Comparison of ENCODE assay signal across 26 mouse cellular contexts in genomic region chr8:35991936-35992603, GRCm38 (mm10).
DNase-seq lines count a peak whose midpoint lies in the region; ATAC-seq lines count a peak whose summit lies in the region.
"Had no signal": no experiment of that assay in that cellular context is flagged by ENCODE, and none has a peak within 500 bp of the region (broad histone marks: within the 10 kb centered on the region; RNA-seq: fewer than 3 reads in every experiment).

No protein-coding gene starts in this region.

- H3K27ac ChIP-seq in forebrain, embryonic 13.5 days: peak overlapping the region; percentile 26; the same call in 1 of the 2 replicates
- H3K27ac ChIP-seq in forebrain, embryonic 15.5 days (replicated peaks): no peak overlapping the region
- H3K27ac ChIP-seq: hindbrain, embryonic 12.5 days; hindbrain, postnatal 0 days; limb, embryonic 12.5 days; liver, embryonic 15.5 days; neural tube, embryonic 12.5 days had no signal

- 87% methylated on average over 9 of the region's 9 CpGs for WGBS in forebrain, embryonic 13.5 days
- WGBS in forebrain, embryonic 15.5 days: 87% methylated on average over 9 of the region's 9 CpGs

- H3K36me3 ChIP-seq in forebrain, embryonic 13.5 days (ENCODE audit: poor library complexity, severe bottlenecking): no peaks in the 10 kb centered on the region
- H3K36me3 ChIP-seq in forebrain, embryonic 15.5 days: no peaks in the 10 kb centered on the region
- H3K36me3 ChIP-seq: hindbrain, embryonic 12.5 days; limb, embryonic 12.5 days; liver, embryonic 15.5 days; neural tube, embryonic 12.5 days had no signal

- no peak for ATAC-seq in forebrain, embryonic 13.5 days
- ATAC-seq in forebrain, embryonic 15.5 days (replicated peaks): no peak
- ATAC-seq in megakaryocyte, adult 5-6 weeks (ENCODE audit: poor library complexity, severe bottlenecking): 0 out of 2 replicates have a peak, but pooled peaks have one; percentile 33
- ATAC-seq in erythroid progenitor cell, adult 5-6 weeks (replicated peaks; ENCODE audit: low FRiP score, poor library complexity, severe bottlenecking): no peak
- ATAC-seq: hindbrain, postnatal 0 days; midbrain, embryonic 16.5 days had no signal

- no peak overlapping the region for H3K4me2 ChIP-seq in forebrain, embryonic 13.5 days
- H3K4me2 ChIP-seq in forebrain, embryonic 15.5 days (replicated peaks): no peak overlapping the region
- H3K4me2 ChIP-seq: heart, embryonic 11.5 days; hindbrain, embryonic 12.5 days; limb, embryonic 12.5 days; liver, embryonic 15.5 days; lung, embryonic 14.5 days; midbrain, embryonic 11.5 days; neural tube, embryonic 12.5 days had no signal

- H3K27me3 ChIP-seq in forebrain, embryonic 13.5 days: no peaks in the 10 kb centered on the region
- no peaks in the 10 kb centered on the region for H3K27me3 ChIP-seq in forebrain, embryonic 15.5 days
- H3K27me3 ChIP-seq: hindbrain, embryonic 12.5 days; limb, embryonic 12.5 days; liver, embryonic 15.5 days; neural tube, embryonic 12.5 days had no signal

- DNase-seq in thymus, postnatal 14 days: peak; percentile 8
- DNase-seq in thymus, postnatal 25 days: no peak
- DNase-seq in lung, postnatal 25 days (ENCODE audit: low spot score): no peak
- DNase-seq: adrenal gland, adult 8-10 months; cerebellum, adult 2 months; cerebellum, postnatal 36 days; gastrocnemius, postnatal 14 days; heart, postnatal 36 days; kidney, adult 11 months; kidney, postnatal 14 days; layer of hippocampus, adult 9-11 months; lung, embryonic 14.5 days; lung, postnatal 14 days; right cerebral cortex, postnatal 4 days had no signal

- H3K9me3 ChIP-seq in forebrain, embryonic 13.5 days (replicated peaks): no peaks in the 10 kb centered on the region
- no peaks in the 10 kb centered on the region for H3K9me3 ChIP-seq in forebrain, embryonic 15.5 days
- H3K9me3 ChIP-seq: liver, embryonic 15.5 days; neural tube, embryonic 12.5 days had no signal

- peaks cover 8% of the 10 kb centered on the region; the same call in 1 of the 2 replicates for H3K4me1 ChIP-seq in forebrain, embryonic 13.5 days
- peaks cover 5% of the 10 kb centered on the region for H3K4me1 ChIP-seq in forebrain, embryonic 15.5 days
- H3K4me1 ChIP-seq: hindbrain, embryonic 12.5 days; limb, embryonic 12.5 days; liver, embryonic 15.5 days; neural tube, embryonic 12.5 days had no signal

- H3K9ac ChIP-seq in forebrain, embryonic 13.5 days: no peak overlapping the region
- H3K9ac ChIP-seq in forebrain, embryonic 15.5 days (replicated peaks): no peak overlapping the region
- H3K9ac ChIP-seq: hindbrain, embryonic 12.5 days; limb, embryonic 12.5 days; liver, embryonic 15.5 days; lung, embryonic 14.5 days; neural tube, embryonic 12.5 days had no signal

- no peak overlapping the region for H3K4me3 ChIP-seq in forebrain, embryonic 13.5 days
- no peak overlapping the region for H3K4me3 ChIP-seq in forebrain, embryonic 15.5 days
- H3K4me3 ChIP-seq: hindbrain, embryonic 12.5 days; limb, embryonic 12.5 days; liver, embryonic 15.5 days; neural tube, embryonic 12.5 days had no signal
